Mouse (Mus musculus) urinary bladder, postnatal 14 days (tissue): ENCODE measurements around the gene Ly86.
A peak's percentile ranks its signal among the peaks of the same experiment; 100 is the strongest.

Experiments
- DNase-seq: peaks from one replicate; pipeline ENCODE4 v3.0.0; 2021; ENCODE audit warnings: low spot score

Gene Ly86

DNA sequence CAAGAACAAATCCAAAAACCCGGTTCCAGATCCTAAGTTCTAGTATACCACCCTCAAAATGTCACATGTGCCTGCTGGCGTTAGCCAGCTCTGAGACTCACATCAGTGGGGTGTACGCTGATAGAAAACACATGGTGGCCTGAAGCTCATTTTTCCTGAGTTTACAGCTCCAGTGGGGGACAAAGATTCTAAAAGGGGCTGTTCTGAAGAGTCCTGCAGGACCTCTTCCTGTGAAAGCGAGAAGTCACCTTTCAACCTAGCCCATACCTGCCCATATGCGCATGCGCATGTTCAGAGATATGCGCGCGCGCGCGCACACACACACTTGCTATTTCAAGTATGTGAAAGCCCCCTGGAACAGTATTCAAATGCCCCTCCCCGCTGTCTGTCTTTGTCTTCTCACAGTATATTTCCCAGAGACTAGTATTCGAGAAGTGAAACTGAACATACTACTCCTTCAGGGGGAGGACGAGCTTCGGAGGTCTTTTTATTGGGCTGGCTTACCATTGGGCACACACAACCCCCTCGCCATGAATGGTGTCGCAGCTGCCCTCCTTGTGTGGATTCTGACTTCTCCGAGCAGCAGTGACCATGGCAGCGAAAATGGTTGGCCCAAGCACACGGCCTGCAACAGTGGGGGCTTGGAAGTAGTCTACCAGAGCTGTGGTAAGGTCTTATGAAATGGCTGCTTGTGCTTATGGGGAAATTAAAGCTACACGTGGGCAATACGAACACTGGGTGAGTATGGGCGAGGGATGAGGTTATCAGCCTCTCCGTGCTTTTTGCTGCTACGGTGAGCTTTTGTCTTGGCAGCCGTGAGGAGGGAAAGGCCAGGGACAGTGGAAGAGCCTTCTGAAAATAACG is at the start of gene Ly86:
TSS of gene Ly86 (plus strand) at position 300 of the 864 bp plus-strand sequence.
- DNase-seq = no peak

DNA sequence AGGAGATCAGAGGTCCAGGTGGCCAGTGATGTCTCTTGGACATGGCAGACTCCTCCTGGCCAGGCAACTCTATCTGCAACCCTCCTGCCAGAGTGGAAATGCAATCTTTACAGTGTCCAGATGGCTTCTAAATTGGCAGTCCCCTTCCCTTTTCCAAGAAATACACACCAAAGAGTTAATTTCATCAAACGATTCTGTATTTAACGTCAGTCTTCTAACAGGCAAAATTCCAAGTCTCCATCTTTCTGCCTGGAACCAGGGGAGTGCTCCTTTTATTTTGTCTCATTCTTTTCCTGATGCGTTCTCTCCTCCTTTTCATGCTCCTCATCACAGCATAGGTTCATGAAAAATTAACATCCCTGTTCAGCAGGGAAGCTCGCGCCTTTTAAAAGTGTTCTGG is 47.1 kb upstream of the Ly86 start:
- no peak for DNase-seq

DNA sequence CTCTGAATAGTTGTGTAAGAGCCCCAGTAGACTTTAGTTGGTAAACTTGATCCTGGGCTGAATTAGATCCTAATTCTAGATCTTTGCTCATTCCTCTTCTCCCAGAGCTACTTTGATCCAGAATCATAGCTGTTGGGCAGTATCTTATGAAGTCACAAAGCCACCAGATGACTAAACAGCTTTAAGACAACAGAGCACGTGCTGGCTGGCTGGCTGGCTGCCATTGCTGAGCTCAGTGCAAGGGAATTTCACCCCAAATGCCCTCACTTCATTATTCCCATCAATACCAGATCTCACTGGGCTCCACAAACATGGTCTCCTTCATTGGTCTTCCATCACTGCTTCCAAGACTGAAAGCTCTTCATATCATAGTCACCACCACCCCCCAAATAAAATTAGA is 46.2 kb upstream of the Ly86 start:
- DNase-seq = no peak

DNA sequence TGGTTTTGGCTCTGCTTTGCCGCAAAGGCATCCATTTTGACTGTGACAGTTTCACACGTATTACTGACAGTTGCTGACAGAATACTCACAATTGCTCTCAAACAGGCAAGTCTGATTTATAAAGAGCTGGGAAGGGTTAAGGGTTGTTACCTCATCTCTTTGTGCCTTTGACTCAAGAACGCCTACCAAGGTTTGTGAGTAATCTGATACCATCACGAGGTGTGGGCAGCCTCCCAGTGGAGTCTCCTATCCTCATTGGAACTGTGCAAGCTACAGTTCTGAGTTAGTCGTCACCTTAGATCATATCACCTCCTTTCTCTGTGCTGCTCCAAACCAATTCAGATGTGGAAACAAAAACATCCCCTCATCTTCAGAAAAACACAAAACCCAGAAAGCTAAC is 42.1 kb upstream of the Ly86 start:
- no peak for DNase-seq

DNA sequence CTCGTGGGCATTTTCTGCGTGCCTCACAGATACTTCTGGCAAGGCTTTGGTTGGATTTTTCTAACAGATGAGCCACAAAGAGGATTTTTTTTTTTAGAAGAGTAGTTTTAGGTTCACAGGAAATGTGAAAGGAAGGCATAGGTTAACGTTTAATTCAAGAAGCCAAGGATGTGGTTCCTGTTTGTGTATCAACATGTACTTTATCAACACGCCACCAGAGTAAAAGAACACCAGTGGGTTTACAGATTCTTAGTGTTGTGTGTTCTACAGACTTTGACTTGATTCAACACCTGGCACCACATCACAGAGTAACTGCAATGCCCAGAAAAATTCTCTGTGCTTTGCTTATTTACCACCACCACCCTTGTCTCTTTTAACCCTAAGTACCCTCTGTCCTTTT is 37.0 kb upstream of the Ly86 start:
- no peak for DNase-seq

DNA sequence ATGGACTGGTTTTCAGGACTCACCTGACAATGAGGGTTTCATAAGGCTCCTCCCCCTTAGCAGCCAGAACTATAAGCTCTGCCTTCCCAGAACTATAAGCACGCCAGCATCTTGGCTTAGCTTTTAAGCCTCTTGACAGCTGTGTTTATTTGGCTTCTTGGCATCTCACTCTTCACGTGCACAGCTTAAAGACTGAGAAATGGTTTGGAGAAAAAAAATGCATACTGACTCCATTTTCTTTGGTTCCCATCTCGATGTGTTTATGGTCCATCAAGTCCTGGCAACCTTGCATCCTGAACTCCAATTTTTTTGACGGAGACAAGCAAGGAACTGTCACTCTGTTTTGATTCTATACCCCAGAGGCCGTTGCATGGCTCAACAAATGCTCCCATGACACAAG is 35.7 kb upstream of the Ly86 start:
- DNase-seq = no peak

DNA sequence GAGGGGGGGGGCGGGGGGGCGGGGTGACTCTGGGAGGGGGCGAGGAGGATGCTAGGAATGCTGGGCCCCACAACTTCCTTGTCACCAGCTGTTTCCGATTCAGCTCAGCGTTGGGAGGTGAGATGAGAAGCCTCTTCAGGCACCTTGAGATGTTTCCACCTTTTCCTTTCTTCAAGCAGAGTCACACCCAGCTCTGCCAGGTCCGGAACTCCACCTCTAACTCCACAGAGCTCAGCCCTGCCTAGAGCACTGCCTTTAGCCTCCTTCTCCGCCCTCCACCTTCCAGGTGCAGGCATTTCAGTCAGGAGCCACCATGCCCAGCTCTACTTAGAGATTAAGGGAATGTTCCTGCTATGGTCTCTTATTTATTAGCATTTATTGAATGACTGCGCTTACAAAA is 34.7 kb upstream of the Ly86 start:
- DNase-seq = no peak

DNA sequence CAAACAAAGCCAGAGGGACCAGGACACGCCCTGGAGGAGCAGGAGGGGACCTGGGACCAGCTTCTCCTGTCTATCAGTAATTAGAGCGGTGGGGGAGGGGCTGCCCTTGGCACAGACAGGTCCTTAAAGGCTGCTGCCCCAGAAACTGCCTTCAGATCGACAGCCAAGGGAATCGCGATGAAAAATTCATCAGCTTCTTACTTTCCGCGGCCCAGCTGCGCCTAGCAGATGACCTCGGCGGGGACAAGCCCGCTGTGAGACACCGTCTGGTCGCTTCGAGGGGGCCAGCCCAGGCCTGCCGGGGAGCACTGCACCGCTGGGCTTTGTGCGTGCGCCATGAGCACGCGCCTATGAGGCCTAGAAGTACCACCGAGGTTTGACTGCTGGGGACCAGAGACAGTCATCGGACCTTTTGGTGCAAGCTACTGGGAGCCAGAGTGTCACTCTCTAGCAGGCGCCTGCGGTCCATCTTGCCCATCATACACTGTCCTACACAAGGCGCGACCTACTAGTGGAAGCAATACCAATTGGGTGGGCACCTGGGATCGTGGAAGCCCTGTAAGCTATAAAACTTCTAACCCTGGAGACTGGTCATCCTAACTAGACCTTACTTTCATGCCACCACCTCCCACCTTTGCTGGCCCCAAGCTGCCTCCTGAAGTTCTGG is 33.3 kb upstream of the Ly86 start:
- DNase-seq = no peak

DNA sequence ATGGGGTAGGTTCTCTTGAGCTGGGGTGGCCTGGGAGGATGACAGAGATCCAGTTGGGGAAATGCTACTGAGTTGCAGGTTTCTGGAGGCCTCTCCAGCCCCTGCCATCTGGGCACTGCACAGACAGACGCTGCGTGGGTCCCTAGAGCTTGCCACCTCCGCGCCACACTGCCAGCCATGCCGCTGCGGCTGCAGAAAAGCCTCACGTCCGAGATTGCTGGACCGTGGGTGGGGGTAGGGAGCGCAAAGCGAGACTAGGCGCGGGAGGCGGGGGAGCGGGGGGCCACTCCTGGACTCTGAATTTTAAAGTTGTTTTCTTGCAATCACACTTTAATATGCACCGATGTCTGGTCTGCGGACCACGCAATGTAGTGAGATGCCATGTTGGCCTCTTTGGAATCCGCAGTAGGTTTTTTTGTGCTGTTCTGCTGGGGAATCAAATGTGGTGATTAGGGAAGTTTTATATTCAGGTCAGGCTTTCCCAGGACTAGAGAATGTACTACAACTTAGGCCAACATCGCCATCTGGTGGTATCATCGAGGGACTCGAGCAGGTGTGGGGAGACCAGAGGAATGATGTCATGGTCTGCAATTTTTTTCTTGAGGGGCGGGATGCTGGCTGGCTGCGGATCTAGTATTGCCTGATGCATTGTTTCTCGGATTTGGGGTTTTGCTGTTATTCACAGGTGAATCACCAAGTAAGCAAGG is 32.6 kb upstream of the Ly86 start:
- peak; percentile 94 for DNase-seq

DNA sequence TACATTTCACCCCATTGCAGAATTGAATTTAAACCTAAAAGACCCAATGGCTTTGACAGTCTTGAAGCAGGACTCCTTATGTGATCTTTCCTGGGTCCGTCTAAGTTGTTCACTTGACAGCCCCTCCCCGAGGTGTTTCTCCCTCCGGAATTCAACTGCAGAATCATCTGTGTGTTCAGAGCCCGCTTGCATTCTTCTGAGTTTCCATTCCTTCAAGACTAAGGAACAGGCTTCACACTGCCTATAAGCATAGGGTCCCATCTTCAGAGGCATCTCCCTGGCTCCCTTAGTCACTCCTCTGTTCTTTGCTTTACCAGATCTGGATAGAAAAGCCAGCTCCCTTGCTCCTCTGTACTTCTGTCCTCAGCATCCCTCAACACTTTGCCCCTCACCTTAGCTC is 32.1 kb upstream of the Ly86 start:
- DNase-seq = no peak

DNA sequence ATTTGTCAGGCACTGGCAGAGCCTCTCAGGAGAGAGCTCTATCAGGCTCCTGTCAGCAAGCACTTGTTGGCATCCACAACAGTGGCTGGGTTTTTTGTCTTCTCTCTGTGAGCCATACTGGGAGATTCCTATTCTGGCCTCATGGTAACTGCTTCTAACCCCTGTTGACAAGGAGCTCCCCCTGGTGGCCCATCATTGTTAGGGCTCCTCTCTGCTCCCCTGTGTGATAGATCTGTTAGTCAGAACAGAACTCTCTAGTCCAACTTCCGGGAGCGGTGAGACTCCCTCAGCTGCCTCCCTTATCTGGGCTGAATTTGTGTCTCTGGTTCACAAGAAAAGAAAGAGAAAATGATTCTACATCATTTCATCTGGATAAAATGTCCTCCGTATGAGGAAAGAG is 19.5 kb upstream of the Ly86 start:
- peak; percentile 59 for DNase-seq

DNA sequence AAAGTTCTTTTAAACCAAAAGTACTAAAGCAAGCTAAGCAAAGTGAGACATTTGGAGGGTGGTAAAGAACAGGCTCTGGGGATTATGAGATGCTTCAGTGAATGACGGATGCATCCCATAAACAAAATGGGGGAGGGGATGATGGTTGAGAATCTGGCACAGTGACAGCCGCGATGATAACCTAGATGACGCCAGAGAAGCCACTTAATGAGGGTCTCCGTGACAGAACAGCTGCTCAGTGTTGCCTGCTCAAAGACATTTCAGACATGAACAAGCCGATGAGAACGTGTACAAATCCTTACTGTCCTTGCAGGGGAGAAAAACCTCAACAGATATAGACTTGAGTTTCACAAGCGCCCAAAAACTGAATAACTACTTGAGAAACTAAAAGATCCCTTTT is 15.3 kb upstream of the Ly86 start:
- no peak for DNase-seq

DNA sequence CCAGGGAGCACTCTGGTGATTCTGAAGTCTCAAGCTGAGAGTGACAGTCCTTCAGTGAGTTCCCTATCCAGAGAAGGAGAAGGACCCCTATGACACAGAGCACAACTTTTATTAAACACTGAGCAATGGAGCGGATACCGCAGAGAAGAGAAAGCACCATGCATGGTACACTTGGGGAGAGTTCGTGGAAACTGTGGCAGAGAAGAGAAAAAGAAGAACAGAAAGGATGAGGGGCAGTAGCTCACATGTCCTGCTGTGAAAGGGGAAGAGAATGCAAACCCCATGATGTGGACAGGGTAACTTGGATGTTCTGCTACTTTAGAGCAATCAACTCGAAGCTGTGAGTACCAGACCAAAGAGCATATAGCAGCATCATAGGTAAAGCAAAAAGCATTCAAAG is 14.0 kb upstream of the Ly86 start:
- no peak for DNase-seq

DNA sequence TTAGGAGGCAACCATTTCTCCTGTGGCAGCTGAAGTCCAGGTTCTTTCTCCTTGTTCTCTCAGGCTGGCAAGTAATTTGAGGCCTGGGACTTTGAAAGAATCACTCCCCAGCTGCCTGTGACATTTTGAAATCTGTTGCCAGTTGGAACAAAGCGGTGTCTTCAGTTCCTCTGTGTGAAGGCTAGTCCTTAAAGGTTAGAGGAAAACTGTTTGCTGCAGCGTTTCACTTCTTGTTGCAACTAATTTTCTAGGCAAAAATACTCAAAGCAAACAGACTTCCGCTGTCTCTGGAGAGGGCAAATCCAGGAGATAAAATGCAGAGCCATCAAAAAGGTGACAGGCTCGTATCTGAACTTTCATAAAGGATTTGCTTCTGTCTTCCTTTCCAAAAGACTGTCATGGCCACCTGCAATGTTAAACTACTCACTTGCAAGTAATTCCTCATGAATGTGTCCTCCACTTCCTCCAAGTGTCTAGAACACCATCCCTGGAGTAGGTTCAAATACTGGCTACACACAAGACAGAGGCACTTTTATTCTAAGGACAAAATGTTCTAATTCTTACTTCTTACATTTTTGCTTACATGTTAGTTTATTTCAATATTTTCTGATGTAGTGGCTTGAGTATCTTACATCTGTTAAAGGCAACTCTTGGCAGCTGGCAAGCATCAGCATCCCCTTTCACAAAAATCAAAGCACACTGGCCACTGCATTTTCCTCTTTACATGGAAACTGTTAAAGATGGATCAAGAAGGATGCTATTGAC is 12.0 kb upstream of the Ly86 start:
- no peak for DNase-seq

DNA sequence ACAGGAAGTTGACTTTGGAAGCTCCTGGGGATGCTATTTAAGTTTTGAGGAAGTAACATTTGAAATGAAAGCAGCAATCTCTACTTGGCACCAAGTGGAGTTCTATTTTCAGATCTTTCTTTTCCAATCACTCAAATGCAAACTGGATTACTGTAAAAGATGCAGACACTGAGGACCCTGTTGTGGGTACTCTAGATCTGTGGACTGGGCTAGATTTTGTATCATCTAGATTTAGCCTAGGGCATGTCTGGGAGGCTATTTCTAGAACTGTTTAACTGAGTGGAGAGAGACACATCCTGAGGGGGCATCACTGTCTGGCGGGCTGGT is 11.5 kb upstream of the Ly86 start:
- DNase-seq = no peak

DNA sequence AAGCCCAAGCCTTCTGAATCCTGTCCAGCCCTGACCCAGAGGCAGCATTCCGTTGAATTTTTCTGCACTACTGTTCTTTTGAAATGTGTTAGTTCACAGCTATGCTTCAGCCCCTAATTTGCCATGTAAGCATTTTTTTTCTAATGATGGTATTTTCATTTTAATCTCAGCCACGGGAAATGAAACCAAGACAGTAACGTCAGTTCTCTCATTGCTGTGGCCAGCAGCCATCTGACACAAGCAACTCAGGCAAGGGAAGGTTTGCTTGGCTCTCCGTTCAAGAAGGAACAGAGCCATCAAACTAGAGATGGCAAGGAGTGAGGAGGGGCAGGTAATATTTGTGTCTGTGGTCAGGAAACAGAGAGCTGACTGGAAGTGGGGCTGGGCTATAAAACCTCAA is 7.7 kb upstream of the Ly86 start:
- no peak for DNase-seq

DNA sequence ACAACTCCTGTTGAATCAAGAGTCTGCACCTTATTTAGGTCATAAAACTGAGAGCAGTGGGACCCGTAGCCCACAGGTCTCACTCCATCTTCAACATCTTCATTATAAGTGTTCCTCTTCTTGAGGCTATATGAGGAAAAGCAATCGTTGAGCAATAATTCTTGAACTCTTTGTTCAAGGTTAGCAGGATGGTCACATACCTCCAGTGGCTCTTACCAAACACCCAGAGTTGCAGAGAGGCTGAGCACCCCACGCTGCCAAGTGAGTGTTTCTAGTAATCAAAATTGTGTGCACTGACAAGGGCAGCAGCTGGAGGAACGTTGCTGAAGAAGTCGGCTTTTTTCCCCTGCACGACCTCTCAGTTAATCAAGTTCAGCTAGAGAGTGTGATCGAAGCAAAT is 7.1 kb upstream of the Ly86 start:
- DNase-seq = no peak

DNA sequence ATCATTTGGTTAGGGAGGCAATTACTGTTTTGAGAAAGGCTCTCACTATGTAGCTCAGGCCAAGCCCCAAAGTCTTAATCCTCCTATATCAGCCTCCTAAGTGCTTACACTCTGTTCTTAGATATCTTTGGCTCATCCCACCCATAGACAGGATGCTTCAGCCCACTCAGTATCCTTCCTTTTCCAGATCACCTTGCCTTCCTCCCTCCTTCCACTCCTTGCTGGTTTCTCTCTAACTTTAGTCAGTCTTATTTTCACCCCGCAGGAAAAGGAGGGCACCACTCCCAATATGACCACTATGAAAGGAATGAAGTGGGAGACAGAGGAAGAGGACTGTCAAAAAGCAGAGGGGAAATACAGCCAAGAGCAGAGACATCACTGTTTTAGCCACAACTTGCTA is 2.2 kb upstream of the Ly86 start:
- DNase-seq = no peak

DNA sequence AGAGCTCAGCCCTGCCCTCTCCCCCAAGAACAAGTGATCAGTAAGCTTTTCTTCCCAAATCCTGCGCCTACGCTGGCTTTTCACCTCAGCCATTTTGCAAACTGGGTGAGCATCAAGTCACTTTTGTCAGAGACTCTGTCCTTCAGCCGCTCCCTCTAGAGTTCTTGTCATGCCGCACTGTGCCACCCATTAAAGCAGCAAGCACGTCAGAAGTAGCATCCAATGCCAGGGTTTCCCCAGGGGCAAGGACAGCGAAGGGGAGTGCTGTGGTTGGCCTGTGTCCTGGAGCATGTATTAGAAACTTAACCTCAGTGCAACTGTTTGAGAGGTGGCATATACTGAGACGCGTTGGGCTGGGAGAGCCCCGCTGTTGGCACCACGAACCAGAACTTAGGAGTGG is 815 bp downstream of the Ly86 start:
- no peak for DNase-seq

DNA sequence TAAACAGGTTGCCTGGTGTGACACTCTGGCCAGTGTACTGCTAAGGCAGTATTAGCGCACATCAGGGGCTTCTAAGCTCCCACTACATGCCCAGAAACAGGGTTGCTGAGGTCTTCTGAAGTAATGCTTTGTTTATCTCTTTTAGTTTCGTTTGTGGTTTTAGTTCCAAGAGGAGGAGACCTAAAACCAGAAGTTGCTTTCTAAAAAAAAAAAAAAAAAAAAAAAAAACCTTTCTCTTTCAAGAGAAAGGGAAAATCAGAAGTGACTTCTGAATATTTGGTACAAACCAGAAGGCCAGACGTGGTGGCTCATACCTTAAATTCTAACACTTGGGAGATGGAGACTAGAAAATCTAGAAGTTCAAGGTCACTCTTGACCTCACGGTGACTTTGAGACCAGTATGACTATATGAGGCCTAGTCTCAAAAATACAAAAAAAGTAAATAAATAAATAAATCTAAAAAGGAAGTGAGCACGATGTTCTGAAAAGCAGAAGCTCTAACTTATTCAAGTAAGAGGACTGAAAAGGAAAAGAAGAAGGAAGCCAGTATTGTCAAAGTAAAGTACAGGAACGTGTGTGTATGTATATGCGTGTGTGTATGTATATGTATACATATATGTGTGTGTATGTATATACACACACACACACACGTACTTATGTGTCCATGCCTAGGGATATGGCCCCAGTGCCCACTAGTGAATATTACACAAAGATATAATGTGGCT is 3.0 kb downstream of the Ly86 start:
- DNase-seq = no peak

DNA sequence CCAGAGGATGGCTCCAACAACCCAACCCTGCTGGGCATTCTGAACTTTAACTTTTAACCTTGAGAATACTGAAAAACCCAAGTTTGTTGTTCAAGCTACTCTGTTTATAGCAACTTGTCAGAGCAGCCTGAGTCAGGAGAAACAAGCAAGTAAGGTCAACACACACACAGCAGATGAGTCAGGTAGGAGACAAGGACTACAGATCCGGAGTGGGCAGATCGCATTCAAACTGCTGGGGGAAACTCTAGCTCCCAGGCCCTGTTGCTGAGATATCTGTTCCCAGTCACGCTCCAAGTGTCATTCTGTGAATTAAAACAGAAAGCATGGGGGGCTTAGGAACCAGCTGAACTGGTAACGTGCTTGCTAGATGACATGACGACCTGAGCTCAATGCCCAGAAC is 4.0 kb downstream of the Ly86 start:
- DNase-seq = no peak

DNA sequence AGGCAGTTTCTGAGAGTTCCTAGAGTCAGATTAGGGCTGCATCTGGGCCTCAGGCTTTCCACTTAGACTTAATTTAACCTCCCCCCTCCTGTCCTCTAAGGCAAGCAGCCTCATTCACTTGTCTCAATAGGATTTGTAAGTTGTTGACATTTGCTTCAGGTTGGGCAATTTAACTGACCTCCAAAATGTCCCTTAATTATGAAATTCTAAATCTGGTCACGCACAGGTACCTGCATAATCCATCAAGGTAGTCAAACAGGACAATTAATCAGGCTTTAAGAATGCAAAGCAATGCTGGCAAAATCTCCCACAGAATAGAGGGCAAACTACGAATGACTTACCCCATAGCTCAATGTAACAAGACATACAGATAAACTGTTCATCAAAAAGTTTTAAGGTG is 8.0 kb downstream of the Ly86 start:
- DNase-seq = no peak
